Mouse (Mus musculus) C2C12 (cell line): ENCODE data around the gene Samd1.
"Not testable (repeated sequence)": the region's sequence is repeated elsewhere in the genome, so short reads cannot be mapped to it uniquely, and the experiment has no call there.

Source experiments
- CEBPB ChIP-seq: IDR thresholded peaks from one replicate; pipeline ENCODE4 v1.6.1; 2011; ENCODE audit warnings: low read depth, mild to moderate bottlenecking, control low read depth, moderate library complexity
- CTCF ChIP-seq: IDR thresholded peaks from one replicate; pipeline ENCODE4 v1.5.1; 2011; ENCODE audit not compliant: control insufficient read depth, insufficient read depth, insufficient read length
- MAX ChIP-seq: IDR thresholded peaks from one replicate; pipeline ENCODE4 v1.6.1; 2011; ENCODE audit warnings: mild to moderate bottlenecking, control low read depth
- MYOD1 ChIP-seq: IDR thresholded peaks from one replicate; pipeline ENCODE4 v1.6.1; 2011; ENCODE audit warnings: low read depth; ENCODE audit not compliant: control insufficient read depth, insufficient read length
- MYOG ChIP-seq: IDR thresholded peaks from one replicate; pipeline ENCODE4 v1.6.1; 2011; ENCODE audit not compliant: control insufficient read depth, insufficient read length; ENCODE audit errors: extremely low read depth
- USF1 ChIP-seq: IDR thresholded peaks from one replicate; pipeline ENCODE4 v1.6.1; 2011; ENCODE audit warnings: low read depth, mild to moderate bottlenecking, control low read depth, moderate library complexity

DNA sequence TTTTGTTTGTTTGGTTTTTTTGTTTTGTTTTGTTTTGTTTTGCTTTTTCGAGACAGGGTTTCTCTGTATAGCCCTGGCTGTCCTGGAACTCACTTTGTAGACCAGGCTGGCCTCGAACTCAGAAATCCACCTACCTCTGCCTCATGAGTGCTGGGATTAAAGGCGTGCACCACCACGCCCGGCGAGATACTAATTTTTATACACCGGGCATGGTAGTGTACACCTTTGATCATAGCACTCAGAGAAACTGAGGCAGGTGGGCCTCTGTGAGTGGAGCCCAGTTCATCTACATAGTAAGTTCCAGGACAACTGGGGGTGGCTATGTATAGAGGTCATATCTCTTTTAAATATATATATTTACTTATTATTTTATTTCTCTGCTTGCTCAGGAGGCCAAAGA is 8.0 kb downstream of the Samd1 start:
- not testable (repeated sequence) for TF ChIP-seq USF1, MAX, CTCF, MYOG, CEBPB, MYOD1
